Comparison of ENCODE assay signal across 23 mouse cellular contexts in genomic region chr8:105472414-105472932, GRCm38 (mm10). TPM values are rescaled to one million over a fixed set of nuclear protein-coding genes. Genes with fewer than 3 reads are reported as not detected.
A peak's percentile ranks its signal among the peaks of the same experiment; 100 is the strongest.
DNase-seq lines count a peak whose midpoint lies in the region; ATAC-seq and TF ChIP-seq lines count a peak whose summit lies in the region.
"Had no signal": no experiment of that assay in that cellular context is flagged by ENCODE, and none has a peak within 500 bp of the region (broad histone marks: within the 10 kb centered on the region; RNA-seq: fewer than 3 reads in every experiment).

No protein-coding gene starts in this region.

- no peak for ATAC-seq in heart, embryonic 11.5 days (replicated peaks; ENCODE audit: insufficient number of reproducible peaks, low FRiP score, low TSS enrichment)
- ATAC-seq in midbrain, embryonic 11.5 days (ENCODE audit: low FRiP score): no peak
- no peak for ATAC-seq in midbrain, embryonic 16.5 days
- ATAC-seq in liver, postnatal 0 days: no peak
- ATAC-seq: forebrain, embryonic 16.5 days had no signal

- no peaks in the 10 kb centered on the region for H3K9me3 ChIP-seq in heart, embryonic 11.5 days (replicated peaks; ENCODE audit: control insufficient read depth, low read length)
- H3K9me3 ChIP-seq in midbrain, embryonic 11.5 days (ENCODE audit: control insufficient read depth, low read length): no peaks in the 10 kb centered on the region
- no peaks in the 10 kb centered on the region for H3K9me3 ChIP-seq in midbrain, embryonic 16.5 days (replicated peaks; ENCODE audit: control insufficient read depth, low read length, poor library complexity, severe bottlenecking)
- no peaks in the 10 kb centered on the region for H3K9me3 ChIP-seq in embryonic facial prominence, embryonic 10.5 days
- H3K9me3 ChIP-seq in liver, postnatal 0 days (ENCODE audit: low read length): no peaks in the 10 kb centered on the region
- H3K9me3 ChIP-seq: limb, embryonic 12.5 days; neural tube, embryonic 13.5 days; stomach, embryonic 15.5 days had no signal

- H3K9ac ChIP-seq in heart, embryonic 11.5 days (ENCODE audit: low read depth, low read length): no peak overlapping the region
- peak overlapping the region; percentile 6; the same call in 1 of the 2 replicates for H3K9ac ChIP-seq in midbrain, embryonic 11.5 days (ENCODE audit: low read length)
- H3K9ac ChIP-seq in midbrain, embryonic 16.5 days (ENCODE audit: low read depth, low read length): no peak overlapping the region
- H3K9ac ChIP-seq in liver, postnatal 0 days (replicated peaks): no peak overlapping the region
- H3K9ac ChIP-seq: limb, embryonic 12.5 days; stomach, embryonic 15.5 days had no signal

- peaks cover 47% of the 10 kb centered on the region for H3K4me1 ChIP-seq in heart, embryonic 11.5 days (ENCODE audit: control insufficient read depth, insufficient read depth, low read length)
- peaks cover 65% of the 10 kb centered on the region for H3K4me1 ChIP-seq in midbrain, embryonic 11.5 days (ENCODE audit: control insufficient read depth, insufficient read depth, low read length)
- H3K4me1 ChIP-seq in midbrain, embryonic 16.5 days (ENCODE audit: control insufficient read depth, insufficient read depth, low read length): peaks cover 41% of the 10 kb centered on the region
- peaks cover 85% of the 10 kb centered on the region for H3K4me1 ChIP-seq in embryonic facial prominence, embryonic 10.5 days
- peaks cover 24% of the 10 kb centered on the region for H3K4me1 ChIP-seq in liver, postnatal 0 days (ENCODE audit: insufficient read depth)
- H3K4me1 ChIP-seq in lung, adult 2 months (ENCODE audit: control insufficient read depth, insufficient read depth, low read length): peaks cover 33% of the 10 kb centered on the region

- 12% methylated on average over 23 of the region's 23 CpGs for WGBS in heart, embryonic 11.5 days (ENCODE audit: insufficient replicate concordance)
- WGBS in midbrain, embryonic 11.5 days: 10% methylated on average over 23 of the region's 23 CpGs
- WGBS in midbrain, embryonic 16.5 days: 29% methylated on average over 23 of the region's 23 CpGs
- 10% methylated on average over 23 of the region's 23 CpGs for WGBS in embryonic facial prominence, embryonic 10.5 days
- 49% methylated on average over 23 of the region's 23 CpGs for WGBS in liver, postnatal 0 days (ENCODE audit: insufficient replicate concordance)
- WGBS in lung, adult 2 months: 76% methylated on average over 23 of the region's 23 CpGs

- 0 out of 2 replicates have a peak, but pooled peaks cover 2% of the 10 kb centered on the region for H3K36me3 ChIP-seq in heart, embryonic 11.5 days (ENCODE audit: control insufficient read depth, insufficient read depth, low read length)
- H3K36me3 ChIP-seq in midbrain, embryonic 11.5 days (ENCODE audit: control insufficient read depth, insufficient read depth, low read length): peaks cover 2% of the 10 kb centered on the region; the same call in 1 of the 2 replicates
- H3K36me3 ChIP-seq in midbrain, embryonic 16.5 days (ENCODE audit: control insufficient read depth, insufficient read depth, low read length): peaks cover 4% of the 10 kb centered on the region; the same call in 1 of the 2 replicates
- peaks cover 16% of the 10 kb centered on the region; the same call in 1 of the 2 replicates for H3K36me3 ChIP-seq in embryonic facial prominence, embryonic 10.5 days (replicated peaks)
- H3K36me3 ChIP-seq in liver, postnatal 0 days (replicated peaks; ENCODE audit: insufficient read depth, low read length): no peaks in the 10 kb centered on the region

- no peak for TF ChIP-seq EP300 in liver, postnatal 0 days (IDR thresholded peaks at IDR 0.05; ENCODE audit: low read depth)

- no peak for DNase-seq in heart, adult 8-10 months (ENCODE audit: low spot score)
- peak; percentile 89 for DNase-seq in midbrain, embryonic 11.5 days (ENCODE audit: low spot score, missing footprints)
- DNase-seq in embryonic facial prominence, embryonic 10.5 days (ENCODE audit: low spot score): peak; percentile 47
- DNase-seq in liver, postnatal 0 days: peak; percentile 19
- DNase-seq in lung, adult 2 months: no peak
- DNase-seq: heart, postnatal 36 days; lung, adult 18-20 months; lung, postnatal 36 days; right cerebral cortex, postnatal 14 days; thymus, postnatal 25 days had no signal

- H3K4me2 ChIP-seq in heart, embryonic 11.5 days: peak overlapping the region; percentile 23; the same call in 1 of the 2 replicates
- H3K4me2 ChIP-seq in midbrain, embryonic 11.5 days: peak overlapping the region; percentile 64; the same call in 1 of the 2 replicates
- H3K4me2 ChIP-seq in midbrain, embryonic 16.5 days (ENCODE audit: low read length): no peak overlapping the region
- H3K4me2 ChIP-seq in liver, postnatal 0 days (ENCODE audit: low read depth, low read length): no peak overlapping the region

- TF ChIP-seq CTCF in liver, postnatal 0 days (IDR thresholded peaks at IDR 0.05; ENCODE audit: low read depth): no peak
- TF ChIP-seq CTCF in lung, adult 2 months (IDR thresholded peaks at IDR 0.05; ENCODE audit: insufficient read depth, low read length): no peak

- no peak for TF ChIP-seq POLR2A in lung, adult 2 months (IDR thresholded peaks at IDR 0.05; ENCODE audit: borderline replicate concordance, extremely low read depth, low read depth, low read length)

- H3K27ac ChIP-seq in heart, embryonic 11.5 days (ENCODE audit: low read depth, low read length): no peak overlapping the region
- H3K27ac ChIP-seq in midbrain, embryonic 11.5 days (ENCODE audit: low read depth, low read length): no peak overlapping the region
- no peak overlapping the region for H3K27ac ChIP-seq in midbrain, embryonic 16.5 days (ENCODE audit: low read length)
- no peak overlapping the region for H3K27ac ChIP-seq in embryonic facial prominence, embryonic 10.5 days (replicated peaks)
- H3K27ac ChIP-seq in liver, postnatal 0 days (ENCODE audit: low read depth): no peak overlapping the region
- H3K27ac ChIP-seq: limb, embryonic 12.5 days had no signal

- H3K27me3 ChIP-seq in heart, embryonic 11.5 days (ENCODE audit: control insufficient read depth, insufficient read depth, low read length): peaks cover 18% of the 10 kb centered on the region
- peaks cover 19% of the 10 kb centered on the region for H3K27me3 ChIP-seq in midbrain, embryonic 11.5 days (ENCODE audit: control insufficient read depth, insufficient read depth, low read length)
- H3K27me3 ChIP-seq in midbrain, embryonic 16.5 days (ENCODE audit: control insufficient read depth, insufficient read depth, low read depth, low read length): no peaks in the 10 kb centered on the region
- H3K27me3 ChIP-seq in embryonic facial prominence, embryonic 10.5 days (replicated peaks; ENCODE audit: low read depth, poor library complexity, severe bottlenecking): peaks cover 71% of the 10 kb centered on the region
- peaks cover 45% of the 10 kb centered on the region for H3K27me3 ChIP-seq in liver, postnatal 0 days (ENCODE audit: insufficient read depth, low read length)

- no peak overlapping the region for H3K4me3 ChIP-seq in heart, embryonic 11.5 days (ENCODE audit: low read depth, low read length)
- H3K4me3 ChIP-seq in midbrain, embryonic 11.5 days (ENCODE audit: low read depth, low read length): no peak overlapping the region
- no peak overlapping the region for H3K4me3 ChIP-seq in midbrain, embryonic 16.5 days (ENCODE audit: low read depth, low read length)
- peak overlapping the region; percentile 19 for H3K4me3 ChIP-seq in embryonic facial prominence, embryonic 10.5 days
- H3K4me3 ChIP-seq in liver, postnatal 0 days (ENCODE audit: low read depth, low read length): no peak overlapping the region
- H3K4me3 ChIP-seq in lung, adult 2 months (replicated peaks; ENCODE audit: extremely low read depth, low read depth, low read length): no peak overlapping the region
- H3K4me3 ChIP-seq: erythroblast, embryonic 14.5 days; stomach, embryonic 15.5 days had no signal

RNA-seq across cellular contexts. Expression of gene Tppp3, which starts 1.1 kb away (rescaled TPM):
- polyA plus RNA-seq in heart, embryonic 11.5 days (2014; fragmentation: Nextera tagmentation; extraction: Ambion mirVana): 21.0 and 21.1 TPM in 2 replicates
- 10 to 100 TPM; 25.8 to 42.5 (median 34.9) TPM for total RNA-seq in heart, adult 8-10 months (2022)
- 106 and 107 TPM in 2 replicates for polyA plus RNA-seq in midbrain, embryonic 11.5 days (2014; fragmentation: Nextera tagmentation; extraction: Ambion mirVana)
- 153 and 159 TPM in 2 replicates for polyA plus RNA-seq in midbrain, embryonic 16.5 days (2015; fragmentation: Nextera tagmentation; extraction: Ambion mirVana)
- polyA plus RNA-seq in embryonic facial prominence, embryonic 10.5 days (2016; fragmentation: Nextera tagmentation; extraction: Ambion mirVana): 35.7 and 48.8 TPM in 2 replicates
- polyA plus RNA-seq in liver, postnatal 0 days (2015; fragmentation: Nextera tagmentation; extraction: Ambion mirVana): 1.4 and 3.8 TPM in 2 replicates
- polyA plus RNA-seq in lung, adult 2 months (2012; rRNA removed): 785 and 816 TPM in 2 replicates

RNA-seq across cellular contexts. Expression of gene Zdhhc1, which starts 24.2 kb away (rescaled TPM):
- 15.0 and 17.1 TPM in 2 replicates for polyA plus RNA-seq in heart, embryonic 11.5 days (2014; fragmentation: Nextera tagmentation; extraction: Ambion mirVana)
- 10 to 100 TPM; 13.0 to 15.3 (median 13.5) TPM for total RNA-seq in heart, adult 8-10 months (2022)
- 14.5 and 19.0 TPM in 2 replicates for polyA plus RNA-seq in midbrain, embryonic 11.5 days (2014; fragmentation: Nextera tagmentation; extraction: Ambion mirVana)
- 33.6 and 38.4 TPM in 2 replicates for polyA plus RNA-seq in midbrain, embryonic 16.5 days (2015; fragmentation: Nextera tagmentation; extraction: Ambion mirVana)
- 19.2 and 20.5 TPM in 2 replicates for polyA plus RNA-seq in embryonic facial prominence, embryonic 10.5 days (2016; fragmentation: Nextera tagmentation; extraction: Ambion mirVana)
- 2.1 and 2.3 TPM in 2 replicates for polyA plus RNA-seq in liver, postnatal 0 days (2015; fragmentation: Nextera tagmentation; extraction: Ambion mirVana)
- 130 and 133 TPM in 2 replicates for polyA plus RNA-seq in lung, adult 2 months (2012; rRNA removed)

RNA-seq across cellular contexts. Expression of gene Hsd11b2, which starts 46.1 kb away (rescaled TPM):
- polyA plus RNA-seq in heart, embryonic 11.5 days (2014; fragmentation: Nextera tagmentation; extraction: Ambion mirVana): 6.4 and 8.2 TPM in 2 replicates
- under 1 TPM in 1 of 4 experiments, not detected in 3; 0.22 TPM for total RNA-seq in heart, adult 8-10 months (2022)
- 19.8 and 24.3 TPM in 2 replicates for polyA plus RNA-seq in midbrain, embryonic 11.5 days (2014; fragmentation: Nextera tagmentation; extraction: Ambion mirVana)
- 2.7 and 3.6 TPM in 2 replicates for polyA plus RNA-seq in midbrain, embryonic 16.5 days (2015; fragmentation: Nextera tagmentation; extraction: Ambion mirVana)
- polyA plus RNA-seq in embryonic facial prominence, embryonic 10.5 days (2016; fragmentation: Nextera tagmentation; extraction: Ambion mirVana): 18.8 and 22.2 TPM in 2 replicates
- polyA plus RNA-seq in liver, postnatal 0 days (2015; fragmentation: Nextera tagmentation; extraction: Ambion mirVana): 0.13 TPM in 1 of 2 replicates, not detected in the other
- polyA plus RNA-seq in lung, adult 2 months (2012; rRNA removed): 2.1 and 4.8 TPM in 2 replicates
- total RNA-seq: heart, postnatal 36 days; left cerebral cortex, adult 18-20 months had no signal
- polyA plus RNA-seq: erythroblast, embryonic 14.5 days had no signal

RNA-seq across cellular contexts. Expression of gene Lrrc36, which starts 59.1 kb away (rescaled TPM):
- not detected in 2 replicates for polyA plus RNA-seq in heart, embryonic 11.5 days (2014; fragmentation: Nextera tagmentation; extraction: Ambion mirVana)
- total RNA-seq in heart, adult 8-10 months (2022): under 1 TPM; 0.19 to 0.56 (median 0.45) TPM
- polyA plus RNA-seq in midbrain, embryonic 11.5 days (2014; fragmentation: Nextera tagmentation; extraction: Ambion mirVana): 1.9 and 2.7 TPM in 2 replicates
- polyA plus RNA-seq in midbrain, embryonic 16.5 days (2015; fragmentation: Nextera tagmentation; extraction: Ambion mirVana): 0.85 and 0.89 TPM in 2 replicates
- 0.29 and 0.67 TPM in 2 replicates for polyA plus RNA-seq in embryonic facial prominence, embryonic 10.5 days (2016; fragmentation: Nextera tagmentation; extraction: Ambion mirVana)
- polyA plus RNA-seq in liver, postnatal 0 days (2015; fragmentation: Nextera tagmentation; extraction: Ambion mirVana): 0.09 and 0.11 TPM in 2 replicates
- polyA plus RNA-seq in lung, adult 2 months (2012; rRNA removed): 5.5 and 7.5 TPM in 2 replicates
- total RNA-seq: MEL had no signal
- polyA plus RNA-seq: stomach, embryonic 15.5 days had no signal

RNA-seq across cellular contexts. Expression of gene Kctd19, which starts 59.2 kb away (rescaled TPM):
- polyA plus RNA-seq in heart, embryonic 11.5 days (2014; fragmentation: Nextera tagmentation; extraction: Ambion mirVana): not detected in 2 replicates
- total RNA-seq in heart, adult 8-10 months (2022): under 1 TPM in 3 of 4 experiments, not detected in 1; 0.11 to 0.31 (median 0.28) TPM
- polyA plus RNA-seq in midbrain, embryonic 11.5 days (2014; fragmentation: Nextera tagmentation; extraction: Ambion mirVana): not detected in 2 replicates
- polyA plus RNA-seq in midbrain, embryonic 16.5 days (2015; fragmentation: Nextera tagmentation; extraction: Ambion mirVana): not detected in 2 replicates
- 0.08 and 0.16 TPM in 2 replicates for polyA plus RNA-seq in embryonic facial prominence, embryonic 10.5 days (2016; fragmentation: Nextera tagmentation; extraction: Ambion mirVana)
- not detected in 2 replicates for polyA plus RNA-seq in liver, postnatal 0 days (2015; fragmentation: Nextera tagmentation; extraction: Ambion mirVana)
- polyA plus RNA-seq in lung, adult 2 months (2012; rRNA removed): 0.27 and 0.32 TPM in 2 replicates
- total RNA-seq: heart, adult 18-20 months; left cerebral cortex, adult 18-20 months; MEL had no signal
- polyA plus RNA-seq: embryonic facial prominence, embryonic 11.5 days; erythroblast, embryonic 14.5 days; forebrain, embryonic 16.5 days; intestine, embryonic 14.5 days; kidney, embryonic 16.5 days; limb, embryonic 12.5 days; neural tube, embryonic 13.5 days; stomach, embryonic 15.5 days had no signal

Comparison
In these comparisons a context has a peak if more than half of its experiments do, and no peak if none do; other contexts are left out.
1. H3K4me2 ChIP-seq: peak in heart, embryonic 11.5 days (single experiment) and midbrain, embryonic 11.5 days (single experiment); none in midbrain, embryonic 16.5 days (single experiment) and liver, postnatal 0 days (single experiment).
2. DNase-seq: peak in midbrain, embryonic 11.5 days (single experiment), embryonic facial prominence, embryonic 10.5 days (single experiment) and liver, postnatal 0 days (single experiment); none in heart, adult 8-10 months (single experiment) and lung, adult 2 months (single experiment).